Mouse (Mus musculus): ENCODE measurements at regions not wholly inside any gene's neighbourhood (a gene's known extent, or its start where the extent isn't known, plus 50 kb on each side); places are given as distances from the start of the nearest gene placed in this dataset.

DNA sequence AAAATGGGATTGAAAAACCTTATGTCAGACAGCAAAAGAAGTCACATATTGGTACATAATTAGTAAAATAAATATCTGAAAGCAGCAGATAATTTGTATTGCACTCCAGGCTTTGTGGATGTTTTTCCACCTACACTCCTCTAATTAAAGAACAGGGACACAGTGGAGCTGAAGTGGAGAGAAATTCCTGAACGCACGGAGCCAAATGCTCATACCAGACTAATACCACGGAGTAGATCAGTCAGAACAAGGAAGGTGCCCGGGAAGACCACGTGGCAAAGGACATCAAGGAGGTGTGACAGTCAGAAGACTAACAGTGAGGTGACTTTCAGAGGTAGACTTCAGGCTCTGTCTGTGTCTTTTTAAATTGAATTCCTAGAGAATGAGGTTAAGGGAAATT, 268.0 kb upstream of the Pik3r1 start:
- no peak for TF ChIP-seq CTCF (IDR thresholded peaks at IDR 0.05; ENCODE audit: borderline replicate concordance, control insufficient read depth, extremely low read depth, insufficient read depth, low read length, poor library complexity)
- no peak for TF ChIP-seq POLR2A (IDR thresholded peaks at IDR 0.05; ENCODE audit: control insufficient read depth, extremely low read depth, insufficient read depth, low read length, poor library complexity)
